Mouse (Mus musculus) megakaryocyte, embryonic 14.5 days (primary cell): ENCODE measurements around the gene Sart1.

Experiments
- FLI1 ChIP-seq: IDR thresholded peaks from 2 replicates; pipeline ENCODE4 v1.6.1; 2012; ENCODE audit warnings: low read length, inconsistent platforms, mixed read lengths
- GATA1 ChIP-seq: IDR thresholded peaks from 3 replicates; pipeline ENCODE4 v1.6.1; 2012; ENCODE audit warnings: mixed read lengths, low read length, inconsistent platforms, borderline replicate concordance

DNA sequence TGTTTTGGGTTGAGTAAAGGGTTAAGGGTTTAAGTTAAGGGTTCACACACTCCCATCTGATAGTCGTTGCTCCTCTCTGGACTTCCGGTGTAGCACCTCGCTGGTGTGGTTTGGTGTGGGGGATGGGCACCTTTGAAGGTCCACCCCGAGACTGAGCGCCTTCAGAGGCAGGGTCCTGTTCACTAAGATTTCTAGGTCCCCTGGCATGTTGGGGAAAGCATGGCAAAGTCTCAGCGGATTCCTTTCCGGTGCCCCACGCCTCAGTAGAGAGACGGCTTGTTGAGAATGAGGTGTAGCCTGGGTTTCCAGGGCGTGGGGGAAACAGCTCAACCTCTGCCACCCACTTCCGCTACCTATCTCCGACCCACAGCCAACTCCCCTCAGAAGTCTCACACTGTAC lies 1.1 kb upstream of the Sart1 start:
- TF ChIP-seq GATA1 (no peak), FLI1 (no peak)
